Mouse (Mus musculus): ENCODE data around the gene Zbtb3. TPM values are rescaled to one million over a fixed set of nuclear protein-coding genes. Genes with fewer than 3 reads are reported as not detected.

The Zbtb3 gene
- polyA plus RNA-seq, 1 experiment from 2014 or later, result 7.9 TPM

Other genes with a start within 250 kb of the Zbtb3 start
- gene Slc22a8, start 211.3 kb upstream of the Zbtb3 start, polyA plus RNA-seq (2014; fragmentation: Nextera tagmentation; extraction: Ambion mirVana), result 4.5 and 6.4 TPM in 2 replicates
- 8.0 TPM in 1 of 2 replicates, not detected in the other for gene Slc22a6, start 184.5 kb upstream of the Zbtb3 start, polyA plus RNA-seq (2014; fragmentation: Nextera tagmentation; extraction: Ambion mirVana)
- gene Chrm1, start 138.8 kb upstream of the Zbtb3 start, polyA plus RNA-seq (2014; fragmentation: Nextera tagmentation; extraction: Ambion mirVana), result 0.19 and 0.45 TPM in 2 replicates
- 157 TPM in 2 replicates for gene Slc3a2, start 79.2 kb upstream of the Zbtb3 start, polyA plus RNA-seq (2014; fragmentation: Nextera tagmentation; extraction: Ambion mirVana)
- gene Wdr74, start 66.7 kb upstream of the Zbtb3 start, polyA plus RNA-seq (2014; fragmentation: Nextera tagmentation; extraction: Ambion mirVana), result 89.1 and 95.7 TPM in 2 replicates
- 0.97 and 1.1 TPM in 2 replicates for gene 1700092M07Rik, start 61.8 kb upstream of the Zbtb3 start, polyA plus RNA-seq (2014; fragmentation: Nextera tagmentation; extraction: Ambion mirVana)
- gene Stx5a, start 61.1 kb upstream of the Zbtb3 start, polyA plus RNA-seq (2014; fragmentation: Nextera tagmentation; extraction: Ambion mirVana), result 102 and 110 TPM in 2 replicates
- gene Nxf1, start 45.5 kb upstream of the Zbtb3 start, polyA plus RNA-seq (2014; fragmentation: Nextera tagmentation; extraction: Ambion mirVana), result 146 and 171 TPM in 2 replicates
- 270 and 278 TPM in 2 replicates for gene Tmem223, start 31.6 kb upstream of the Zbtb3 start, polyA plus RNA-seq (2014; fragmentation: Nextera tagmentation; extraction: Ambion mirVana)
- gene Tmem179b, start 28.1 kb upstream of the Zbtb3 start, polyA plus RNA-seq (2014; fragmentation: Nextera tagmentation; extraction: Ambion mirVana), result 24.8 and 32.4 TPM in 2 replicates
- 18.0 and 21.0 TPM in 2 replicates for gene Taf6l, start 16.1 kb upstream of the Zbtb3 start, polyA plus RNA-seq (2014; fragmentation: Nextera tagmentation; extraction: Ambion mirVana)
- 156 and 165 TPM in 2 replicates for gene Polr2g, start 4.0 kb upstream of the Zbtb3 start, polyA plus RNA-seq (2014; fragmentation: Nextera tagmentation; extraction: Ambion mirVana)
- 37.5 and 55.8 TPM in 2 replicates for gene Ttc9c, start 16.8 kb downstream of the Zbtb3 start, polyA plus RNA-seq (2014; fragmentation: Nextera tagmentation; extraction: Ambion mirVana)
- 8.8 and 9.6 TPM in 2 replicates for gene Hnrnpul2, start 17.5 kb downstream of the Zbtb3 start, polyA plus RNA-seq (2014; fragmentation: Nextera tagmentation; extraction: Ambion mirVana)
- gene AC129217.1, start 27.2 kb downstream of the Zbtb3 start, polyA plus RNA-seq (2014; fragmentation: Nextera tagmentation; extraction: Ambion mirVana), result not detected in 2 replicates
- gene Bscl2, start 34.9 kb downstream of the Zbtb3 start, polyA plus RNA-seq (2014; fragmentation: Nextera tagmentation; extraction: Ambion mirVana), result 78.2 and 98.7 TPM in 2 replicates
- gene Gng3, start 36.6 kb downstream of the Zbtb3 start, polyA plus RNA-seq (2014; fragmentation: Nextera tagmentation; extraction: Ambion mirVana), result 466 and 598 TPM in 2 replicates
- 0.28 and 0.62 TPM in 2 replicates for gene Lrrn4cl, start 48.2 kb downstream of the Zbtb3 start, polyA plus RNA-seq (2014; fragmentation: Nextera tagmentation; extraction: Ambion mirVana)
- gene Ubxn1, start 68.9 kb downstream of the Zbtb3 start, polyA plus RNA-seq (2014; fragmentation: Nextera tagmentation; extraction: Ambion mirVana), result 139 and 154 TPM in 2 replicates
- 61.3 and 62.6 TPM in 2 replicates for gene Uqcc3, start 78.4 kb downstream of the Zbtb3 start, polyA plus RNA-seq (2014; fragmentation: Nextera tagmentation; extraction: Ambion mirVana)
- gene Lbhd1, start 81.2 kb downstream of the Zbtb3 start, polyA plus RNA-seq (2014; fragmentation: Nextera tagmentation; extraction: Ambion mirVana), result 34.9 and 38.0 TPM in 2 replicates
- not detected in 2 replicates for gene Gm49403, start 81.4 kb downstream of the Zbtb3 start, polyA plus RNA-seq (2014; fragmentation: Nextera tagmentation; extraction: Ambion mirVana)
- 40.4 and 43.1 TPM in 2 replicates for gene 1810009A15Rik, start 86.3 kb downstream of the Zbtb3 start, polyA plus RNA-seq (2014; fragmentation: Nextera tagmentation; extraction: Ambion mirVana)
- 0.30 TPM in 1 of 2 replicates, not detected in the other for gene Gm49416, start 86.4 kb downstream of the Zbtb3 start, polyA plus RNA-seq (2014; fragmentation: Nextera tagmentation; extraction: Ambion mirVana)
- gene Ints5, start 90.5 kb downstream of the Zbtb3 start, polyA plus RNA-seq (2014; fragmentation: Nextera tagmentation; extraction: Ambion mirVana), result 28.2 and 31.1 TPM in 2 replicates
- 59.0 and 83.3 TPM in 2 replicates for gene Ganab, start 95.5 kb downstream of the Zbtb3 start, polyA plus RNA-seq (2014; fragmentation: Nextera tagmentation; extraction: Ambion mirVana)
- gene B3gat3, start 117.8 kb downstream of the Zbtb3 start, polyA plus RNA-seq (2014; fragmentation: Nextera tagmentation; extraction: Ambion mirVana), result 75.0 and 83.5 TPM in 2 replicates
- 1.4 TPM in 2 replicates for gene Rom1, start 126.8 kb downstream of the Zbtb3 start, polyA plus RNA-seq (2014; fragmentation: Nextera tagmentation; extraction: Ambion mirVana)
- gene Eml3, start 127.0 kb downstream of the Zbtb3 start, polyA plus RNA-seq (2014; fragmentation: Nextera tagmentation; extraction: Ambion mirVana), result 4.3 and 5.5 TPM in 2 replicates
- gene Mta2, start 139.3 kb downstream of the Zbtb3 start, polyA plus RNA-seq (2014; fragmentation: Nextera tagmentation; extraction: Ambion mirVana), result 38.0 and 62.2 TPM in 2 replicates
- gene Tut1, start 151.3 kb downstream of the Zbtb3 start, polyA plus RNA-seq (2014; fragmentation: Nextera tagmentation; extraction: Ambion mirVana), result 20.0 and 25.0 TPM in 2 replicates
- gene Eef1g, start 164.5 kb downstream of the Zbtb3 start, polyA plus RNA-seq (2014; fragmentation: Nextera tagmentation; extraction: Ambion mirVana), result 308 and 311 TPM in 2 replicates
- gene Ahnak, start 186.7 kb downstream of the Zbtb3 start, polyA plus RNA-seq (2014; fragmentation: Nextera tagmentation; extraction: Ambion mirVana), result 1.2 and 4.2 TPM in 2 replicates

All from midbrain, embryonic 14.5 days (tissue).